Mouse (Mus musculus): ENCODE measurements around the gene Rgp1.

DNA sequence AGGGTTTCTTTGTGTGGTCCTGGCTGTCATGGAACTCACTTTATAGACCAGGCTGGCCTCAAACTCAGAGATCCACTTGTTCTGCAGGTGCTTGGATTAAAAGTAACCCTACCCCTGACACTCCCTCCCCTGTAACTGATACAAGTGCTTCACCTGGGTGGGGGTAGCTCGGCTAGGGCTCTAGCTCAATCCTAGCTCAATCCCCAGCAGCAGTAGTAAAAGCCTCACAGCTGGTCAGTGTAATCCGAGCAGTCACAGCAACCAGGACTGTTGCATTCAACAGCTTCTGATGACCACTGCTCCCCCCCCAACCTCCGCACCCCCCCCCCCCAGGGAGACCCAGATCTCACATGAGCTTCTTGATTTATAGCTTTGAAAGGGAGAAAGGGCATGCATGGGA is 36.5 kb upstream of the Rgp1 start:
- TF ChIP-seq CTCF (IDR thresholded peaks at IDR 0.05; ENCODE audit: borderline replicate concordance, control insufficient read depth, extremely low read depth, insufficient read depth, low read length, poor library complexity) (no peak), POLR2A (IDR thresholded peaks at IDR 0.05; ENCODE audit: control insufficient read depth, extremely low read depth, insufficient read depth, low read length, poor library complexity) (no peak)
